Mouse (Mus musculus) megakaryocyte, embryonic 14.5 days (primary cell): ENCODE data around the gene Zdhhc22. TPM values are rescaled to one million over a fixed set of nuclear protein-coding genes. Genes with fewer than 3 reads are reported as not detected.

Source experiments
- H3K27me3 ChIP-seq: replicated peaks from 2 replicates; pipeline ENCODE3; 2012; ENCODE audit warnings: inconsistent platforms
- H3K36me3 ChIP-seq: replicated peaks from 2 replicates; pipeline ENCODE3; 2012; ENCODE audit warnings: low read length, inconsistent platforms, mixed read lengths
- H3K4me1 ChIP-seq: 2 replicates; pipeline ENCODE4 v1.6.1; 2012; ENCODE audit warnings: inconsistent platforms
- H3K4me3 ChIP-seq: replicated peaks from 2 replicates; pipeline ENCODE3; 2012; ENCODE audit warnings: moderate library complexity, mild to moderate bottlenecking, inconsistent platforms
- H3K9me3 ChIP-seq: 2 replicates; pipeline ENCODE4 v1.6.1; 2012; ENCODE audit warnings: inconsistent platforms
- FLI1 ChIP-seq: IDR thresholded peaks from 2 replicates; pipeline ENCODE4 v1.6.1; 2012; ENCODE audit warnings: low read length, inconsistent platforms, mixed read lengths
- GATA1 ChIP-seq: IDR thresholded peaks from 3 replicates; pipeline ENCODE4 v1.6.1; 2012; ENCODE audit warnings: mixed read lengths, low read length, inconsistent platforms, borderline replicate concordance
- polyA plus RNA-seq: library from polyadenylated mRNA; stranded (reverse); fragments of >175 nt; gene quantifications from 2 replicates; pipeline ENCODE4 v1.2.3, GENCODE M21; 2012; ENCODE audit warnings: low replicate concordance; ENCODE audit not compliant: insufficient read depth

Gene Zdhhc22
- polyA plus RNA-seq, 1 experiment, result not detected

DNA sequence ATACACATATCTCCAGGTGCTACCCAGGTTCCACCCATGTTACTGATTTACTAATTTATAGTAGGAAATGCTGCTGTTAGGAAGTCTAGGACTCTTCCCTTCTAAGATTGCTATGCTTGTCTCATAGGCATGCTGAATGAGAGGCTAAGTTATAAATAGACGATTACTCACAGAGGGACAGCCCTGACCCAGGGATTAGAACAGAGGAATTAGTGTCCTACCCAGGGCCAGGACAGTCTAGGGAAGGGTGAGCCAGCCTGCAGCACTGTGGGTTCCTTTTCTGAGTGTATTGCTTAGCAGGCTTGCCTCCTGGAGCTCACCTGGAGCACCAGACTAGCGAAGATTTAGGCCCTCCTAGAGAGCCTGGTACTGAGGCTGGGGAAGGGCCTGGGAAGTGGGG lies 34.3 kb downstream of the Zdhhc22 start:
- Histone ChIP-seq H3K36me3 (peaks cover 86% of the 10 kb centered on the region), H3K4me3 (no peak overlapping the region), H3K4me1 (peaks cover 21% of the 10 kb centered on the region), H3K27me3 (no peaks in the 10 kb centered on the region), H3K9me3 (no peaks in the 10 kb centered on the region)
- no peak for TF ChIP-seq FLI1
- no peak for TF ChIP-seq GATA1

DNA sequence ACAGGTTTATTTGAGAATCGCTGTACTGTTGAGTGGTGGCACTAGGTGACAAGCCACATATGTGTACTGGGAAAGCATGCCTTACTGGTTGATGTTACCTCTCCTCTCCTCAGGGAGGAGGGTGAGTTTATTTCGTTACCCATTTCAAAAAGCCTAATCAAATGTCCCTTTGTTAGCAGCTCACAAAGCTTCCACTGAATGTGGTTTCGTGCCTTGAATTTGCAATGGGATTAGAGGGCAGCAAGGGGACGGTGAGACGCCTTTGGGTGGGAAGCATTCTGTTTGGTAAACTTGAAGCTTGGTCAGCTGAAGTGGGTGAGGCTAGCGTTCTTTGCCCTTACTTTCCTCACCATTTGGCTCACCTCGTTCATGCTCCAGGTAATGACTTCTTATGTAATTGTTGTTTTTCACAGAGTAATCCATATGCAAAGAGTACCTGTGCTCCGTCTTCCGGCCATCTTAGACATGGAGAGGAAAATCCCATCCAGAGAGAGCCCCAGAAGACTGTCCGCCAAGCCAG lies 37.8 kb downstream of the Zdhhc22 start:
- H3K27me3 ChIP-seq, result no peaks in the 10 kb centered on the region
- peaks cover 62% of the 10 kb centered on the region for H3K36me3 ChIP-seq
- H3K4me1 ChIP-seq, result peaks cover 43% of the 10 kb centered on the region
- H3K9me3 ChIP-seq, result no peaks in the 10 kb centered on the region
- TF ChIP-seq FLI1, result no peak
- no peak for TF ChIP-seq GATA1
- no peak overlapping the region for H3K4me3 ChIP-seq

DNA sequence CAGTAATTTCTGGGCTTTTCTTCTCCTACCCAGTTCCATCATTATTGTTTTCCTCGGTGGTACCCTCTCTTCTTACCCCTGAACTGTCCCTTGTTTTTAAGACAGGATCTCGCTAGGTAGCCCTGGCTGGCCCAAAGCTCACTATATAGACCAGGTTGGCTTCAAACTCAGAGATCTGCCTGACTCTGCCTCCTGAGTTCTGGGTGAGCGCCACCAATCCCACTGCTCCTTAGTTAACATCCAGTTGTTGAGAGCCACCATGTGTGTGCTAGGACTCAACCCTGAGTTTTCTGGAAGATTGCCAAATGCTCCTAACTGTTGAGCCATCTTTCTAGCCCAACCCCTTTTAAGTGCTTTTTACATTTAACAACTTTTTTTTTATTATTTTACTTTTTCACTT lies 39.3 kb downstream of the Zdhhc22 start:
- peaks cover 46% of the 10 kb centered on the region for H3K4me1 ChIP-seq
- peaks cover 48% of the 10 kb centered on the region for H3K36me3 ChIP-seq
- no peak overlapping the region for H3K4me3 ChIP-seq
- TF ChIP-seq FLI1, result no peak
- no peak for TF ChIP-seq GATA1
- H3K27me3 ChIP-seq, result no peaks in the 10 kb centered on the region
- H3K9me3 ChIP-seq, result no peaks in the 10 kb centered on the region

DNA sequence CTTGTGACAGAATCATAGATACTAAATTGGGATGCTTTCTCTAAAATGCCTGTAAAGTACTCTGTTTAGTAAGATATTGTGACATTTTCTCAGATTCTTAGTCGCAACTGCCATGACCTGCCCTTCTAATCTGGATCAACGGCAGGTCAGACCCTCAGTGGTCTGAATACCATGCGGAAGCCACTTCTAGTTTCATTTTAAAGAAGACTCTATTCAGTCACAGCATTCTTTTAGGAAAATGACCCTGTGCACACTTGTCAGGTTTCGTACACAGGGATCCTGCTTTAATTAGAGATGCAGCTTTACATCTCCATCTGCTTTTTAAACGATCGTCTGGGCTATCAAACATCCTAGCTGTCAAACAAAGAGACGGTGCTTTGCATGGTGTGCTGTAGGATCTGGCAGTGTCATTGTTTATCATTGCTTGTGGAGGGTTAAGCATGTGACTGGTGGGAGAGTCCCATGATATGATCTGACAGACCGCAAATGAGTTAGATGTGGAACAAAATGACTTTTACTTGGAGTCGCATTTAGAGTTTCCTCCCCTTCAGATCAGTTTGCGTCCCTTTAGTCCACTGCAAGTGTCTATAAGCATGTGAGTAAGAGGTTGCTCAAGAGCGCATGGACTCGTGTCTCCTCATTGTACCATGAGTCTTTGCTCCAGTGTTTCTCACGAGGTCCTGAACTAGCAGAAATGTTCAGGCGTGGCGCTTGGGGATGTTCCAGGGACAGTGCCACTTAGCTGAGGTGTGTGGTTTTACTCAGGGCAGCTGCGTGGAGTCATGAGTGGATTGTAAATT lies 39.9 kb downstream of the Zdhhc22 start:
- Histone ChIP-seq H3K27me3 (no peaks in the 10 kb centered on the region), H3K9me3 (no peaks in the 10 kb centered on the region), H3K4me1 (peaks cover 46% of the 10 kb centered on the region), H3K36me3 (peaks cover 42% of the 10 kb centered on the region), H3K4me3 (peak overlapping the region; percentile 54)
- TF ChIP-seq GATA1 (no peak), FLI1 (no peak)

DNA sequence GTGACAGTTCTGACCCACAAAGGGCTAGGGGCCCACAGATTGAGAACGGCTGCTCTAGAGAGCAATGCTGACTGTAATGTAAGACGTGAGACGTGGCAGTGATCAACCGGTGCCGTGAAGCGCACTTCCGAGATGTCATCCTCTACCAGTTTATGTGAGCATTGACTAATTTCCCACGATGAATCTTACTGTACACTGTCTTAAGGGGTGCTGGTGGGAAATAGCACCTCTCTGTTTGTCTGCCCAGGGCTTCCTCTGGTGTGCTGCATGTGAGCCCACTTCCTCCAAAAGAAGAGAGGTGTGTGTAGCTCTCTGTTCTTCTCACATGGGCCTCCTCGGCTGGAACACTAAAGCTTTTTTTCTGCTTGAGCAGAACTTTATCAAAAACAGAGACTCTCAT lies 40.7 kb downstream of the Zdhhc22 start:
- Histone ChIP-seq H3K4me3 (peak overlapping the region; percentile 56), H3K27me3 (no peaks in the 10 kb centered on the region), H3K36me3 (peaks cover 37% of the 10 kb centered on the region), H3K4me1 (peaks cover 52% of the 10 kb centered on the region), H3K9me3 (no peaks in the 10 kb centered on the region)
- TF ChIP-seq FLI1 (no peak), GATA1 (no peak)

DNA sequence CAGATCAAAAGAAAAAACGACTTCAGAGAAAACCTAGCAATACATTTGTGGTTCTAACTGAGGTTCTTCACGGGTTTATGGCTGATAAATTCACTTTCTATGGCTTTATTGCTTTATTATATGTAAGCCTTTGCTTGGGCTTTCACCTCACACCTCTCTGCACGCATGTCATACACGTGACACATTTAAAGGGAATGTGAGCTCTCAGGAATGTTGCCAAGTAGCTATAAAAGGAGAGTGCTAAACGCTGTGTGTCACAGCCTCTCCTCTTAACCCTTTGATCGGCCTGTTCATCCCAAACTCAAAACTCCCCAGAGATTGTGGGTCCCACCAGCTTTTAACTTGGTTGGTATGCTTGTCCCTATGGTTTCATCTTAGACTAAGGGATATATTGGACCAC lies 41.6 kb downstream of the Zdhhc22 start:
- Histone ChIP-seq H3K9me3 (no peaks in the 10 kb centered on the region), H3K4me3 (peak overlapping the region; percentile 16), H3K36me3 (peaks cover 28% of the 10 kb centered on the region), H3K27me3 (no peaks in the 10 kb centered on the region), H3K4me1 (peaks cover 54% of the 10 kb centered on the region)
- TF ChIP-seq FLI1 (no peak), GATA1 (no peak)

DNA sequence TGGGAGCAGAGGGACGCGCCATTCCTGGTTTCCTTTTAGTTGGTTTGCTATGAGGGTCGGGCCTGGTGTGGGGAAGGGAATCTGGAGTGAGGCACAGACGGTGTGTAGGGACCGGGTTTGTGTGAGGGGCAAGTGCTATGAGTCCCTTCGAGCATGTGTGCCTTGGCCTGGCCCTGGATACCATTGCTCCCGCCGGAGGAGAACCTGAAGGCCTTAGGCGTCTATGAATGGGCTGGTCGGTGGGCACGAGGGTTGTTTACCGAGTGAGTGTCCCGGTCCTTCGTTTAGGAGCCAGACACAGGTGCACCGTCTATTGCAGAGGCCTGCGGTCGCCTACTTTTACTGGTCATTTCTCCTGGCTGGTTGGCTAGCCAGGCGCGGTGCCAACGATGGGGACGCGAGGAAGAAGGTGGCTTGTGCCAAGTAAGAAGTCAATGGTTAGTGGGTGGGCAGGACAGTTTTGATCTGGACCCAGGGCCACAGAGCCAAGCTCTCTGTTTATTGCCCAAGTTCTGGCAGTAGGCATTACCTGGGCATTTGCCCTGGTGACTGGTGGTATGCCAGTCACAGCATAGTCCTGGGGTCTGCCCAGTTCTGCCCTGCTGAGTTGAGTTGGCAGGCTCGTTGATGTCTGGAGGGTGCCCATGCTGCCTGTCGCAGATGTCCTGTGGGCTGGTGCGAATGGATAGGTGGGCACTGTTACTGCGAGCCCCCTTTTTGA lies 42.4 kb downstream of the Zdhhc22 start:
- Histone ChIP-seq H3K27me3 (no peaks in the 10 kb centered on the region), H3K9me3 (no peaks in the 10 kb centered on the region), H3K4me3 (peak overlapping the region; percentile 98), H3K36me3 (peaks cover 22% of the 10 kb centered on the region), H3K4me1 (peaks cover 62% of the 10 kb centered on the region)
- TF ChIP-seq GATA1 (no peak), FLI1 (no peak)

DNA sequence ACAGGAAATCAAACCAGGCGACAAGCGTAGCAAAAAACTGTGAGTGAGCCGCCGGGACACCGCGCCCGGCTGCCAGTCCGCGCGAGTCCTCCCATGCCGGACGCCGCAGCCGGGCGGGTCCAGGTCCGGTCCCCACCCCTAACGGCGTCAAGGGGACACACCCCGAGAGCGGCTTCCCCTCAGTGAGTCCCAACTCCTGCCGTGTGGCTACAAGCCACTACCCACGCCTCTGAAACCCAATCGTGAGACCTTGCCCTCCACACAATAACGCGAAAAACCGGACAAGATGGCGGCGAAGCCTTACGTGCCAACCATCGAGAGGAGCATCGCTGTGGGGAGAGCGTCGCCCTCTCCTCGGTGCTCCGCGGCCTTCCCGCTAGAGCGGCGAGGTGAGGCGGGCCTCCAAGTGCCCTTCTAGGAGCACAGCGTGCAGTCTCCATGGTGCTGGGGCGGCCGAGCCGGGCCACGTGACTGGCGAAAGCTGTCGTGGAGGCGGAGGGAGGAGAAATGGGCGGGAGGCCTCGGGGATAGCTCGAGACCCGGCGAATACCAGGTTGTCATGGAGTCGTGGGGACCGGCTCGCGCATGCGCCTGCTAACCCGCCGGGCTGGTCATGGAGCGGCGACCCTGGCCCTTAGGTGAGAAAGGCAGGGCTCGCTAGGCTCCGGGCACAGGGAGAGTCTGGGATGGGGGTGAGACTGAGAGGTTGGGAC lies 43.2 kb downstream of the Zdhhc22 start, which contains the start of gene Cipc:
Cipc (plus strand) TSS at position 182 of the 713 bp plus-strand sequence.
- no peaks in the 10 kb centered on the region for H3K9me3 ChIP-seq
- H3K4me1 ChIP-seq, result peaks cover 71% of the 10 kb centered on the region
- TF ChIP-seq FLI1, result no peak
- peaks cover 14% of the 10 kb centered on the region for H3K36me3 ChIP-seq
- no peaks in the 10 kb centered on the region for H3K27me3 ChIP-seq
- H3K4me3 ChIP-seq, result peak within 1 kb of the TSS; percentile 98

DNA sequence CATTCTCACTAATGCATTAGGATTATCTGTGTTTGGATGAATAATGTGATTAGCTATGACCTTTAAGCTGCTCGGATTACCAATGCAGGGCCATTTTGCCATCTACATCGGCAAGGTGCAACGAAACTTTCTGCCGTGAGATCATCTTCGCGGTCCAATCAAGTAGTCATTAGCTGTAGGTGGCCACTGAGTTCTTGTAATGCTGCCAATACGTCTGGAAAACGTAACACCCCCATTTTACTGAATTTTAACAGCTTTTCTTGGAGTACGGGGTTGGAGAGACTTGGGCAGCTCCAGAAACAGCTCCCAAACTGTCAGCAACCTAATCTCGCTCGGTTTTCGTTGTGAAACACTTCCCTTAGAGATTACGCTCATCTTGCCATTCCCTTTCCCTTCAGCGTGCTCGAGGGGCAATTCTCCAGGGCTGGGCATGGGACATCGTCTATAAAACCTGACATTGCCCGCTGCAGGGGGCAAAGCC lies 43.9 kb downstream of the Zdhhc22 start:
- no peaks in the 10 kb centered on the region for H3K27me3 ChIP-seq
- peak overlapping the region; percentile 98 for H3K4me3 ChIP-seq
- H3K4me1 ChIP-seq, result peaks cover 77% of the 10 kb centered on the region
- H3K9me3 ChIP-seq, result no peaks in the 10 kb centered on the region
- peaks cover 12% of the 10 kb centered on the region for H3K36me3 ChIP-seq
- no peak for TF ChIP-seq GATA1
- no peak for TF ChIP-seq FLI1
